Mouse (Mus musculus) skeletal muscle tissue, adult 2 months (tissue): ENCODE measurements at regions not wholly inside any gene's neighbourhood (a gene's known extent, or its start where the extent isn't known, plus 50 kb on each side); places are given as distances from the start of the nearest gene placed in this dataset.
A peak's percentile ranks its signal among the peaks of the same experiment; 100 is the strongest.

Source experiments
- DNase-seq: peaks from one replicate; pipeline ENCODE4 v3.0.0-alpha.2; 2012; ENCODE audit warnings: low read depth, low spot score

DNA sequence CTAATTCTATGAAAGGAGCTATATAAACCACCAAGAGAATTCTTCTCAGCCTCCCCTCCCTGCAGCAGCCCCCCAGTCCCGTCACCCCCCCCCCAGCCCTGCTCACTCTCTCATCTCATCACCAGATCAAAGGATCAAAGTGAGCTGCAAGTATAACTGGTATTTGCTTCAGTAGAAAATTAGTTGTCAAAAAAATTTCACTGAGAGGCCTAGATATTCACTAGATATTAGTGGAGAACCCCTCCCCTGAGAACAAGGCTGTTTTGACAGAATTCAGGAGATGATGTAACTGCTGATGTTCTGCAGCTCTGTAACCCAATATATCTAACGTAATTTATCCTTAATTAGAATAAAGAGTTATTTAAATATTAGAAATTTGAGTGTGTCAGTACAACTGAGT lies 124.2 kb upstream of the Slitrk2 start:
- DNase-seq: no peak

DNA sequence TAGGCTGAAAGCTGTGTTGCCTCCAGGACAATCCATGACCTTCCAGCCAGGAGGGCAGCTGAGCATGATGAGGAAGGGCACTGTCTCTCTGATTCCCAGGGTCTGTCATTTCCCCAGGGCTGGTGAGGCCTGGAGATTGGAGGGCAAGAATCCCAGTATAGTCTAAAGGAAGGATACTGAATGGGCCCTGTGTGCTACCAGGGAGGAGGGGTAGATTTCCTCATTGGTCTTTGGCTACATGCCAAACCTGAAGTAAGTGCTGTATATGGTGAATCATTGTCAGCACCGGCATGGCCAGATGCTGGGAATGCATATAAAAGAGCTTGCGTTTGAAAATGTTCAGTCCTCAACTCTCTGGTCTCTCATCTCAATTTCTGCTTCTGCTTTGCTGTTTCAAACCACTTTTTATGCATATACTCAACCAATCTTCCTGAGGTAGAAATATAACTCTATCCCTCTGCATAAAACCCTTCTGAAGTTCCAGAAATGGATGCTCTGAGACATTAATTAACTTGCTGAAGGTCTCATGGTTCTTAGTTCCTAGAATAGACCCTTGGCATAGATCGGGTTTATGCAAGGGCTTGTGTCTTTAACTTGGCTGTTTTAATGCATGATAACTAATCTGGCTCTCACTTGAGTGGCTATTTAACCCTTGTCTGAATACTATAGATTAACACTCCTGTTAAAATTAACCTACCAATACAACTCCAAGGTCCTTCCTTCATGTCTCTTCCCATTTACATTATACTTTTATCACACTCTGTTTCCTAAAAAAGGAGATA lies 122.1 kb upstream of the Slitrk2 start:
- no peak for DNase-seq

DNA sequence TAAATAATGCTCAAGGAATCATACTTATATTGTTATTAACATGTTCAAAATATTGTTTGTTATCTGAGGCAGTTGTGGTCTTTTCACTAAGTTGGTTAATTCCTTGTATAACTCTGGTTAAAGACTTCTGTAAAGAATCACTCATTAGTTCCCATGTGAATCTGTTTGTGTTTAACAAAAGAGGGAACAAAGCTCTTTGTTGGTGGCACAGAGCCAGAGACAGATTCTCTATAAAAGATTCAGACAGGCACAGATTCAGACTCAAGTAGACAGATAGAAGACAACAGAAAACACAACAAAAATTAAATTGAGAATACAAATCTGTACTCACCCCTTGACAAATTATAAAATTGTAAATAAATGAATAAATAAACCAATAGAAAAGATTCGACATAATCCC lies 120.2 kb upstream of the Slitrk2 start:
- no peak for DNase-seq

DNA sequence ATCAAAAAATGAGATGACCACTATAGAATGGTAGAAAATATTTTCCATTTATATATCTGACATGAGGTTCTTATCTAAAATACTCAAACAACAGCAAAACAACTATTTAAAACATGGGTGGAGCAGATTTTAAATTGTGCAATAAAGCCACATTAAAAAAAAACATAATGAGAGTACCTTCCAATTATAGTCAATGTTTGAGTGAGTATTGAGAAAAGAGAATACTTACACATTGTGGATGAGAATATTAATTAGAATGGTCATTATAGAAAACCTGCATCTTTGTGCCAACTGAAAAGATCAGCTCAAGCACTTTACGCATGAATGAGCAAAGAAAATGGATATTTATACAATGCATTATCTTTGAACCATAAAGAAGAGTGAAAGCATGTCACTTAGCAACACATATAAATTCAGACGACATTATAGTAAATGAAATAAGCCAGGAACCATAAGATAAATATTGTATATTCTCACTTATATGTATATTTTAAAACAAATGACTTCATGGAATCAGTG lies 105.1 kb upstream of the Slitrk2 start:
- DNase-seq: no peak

DNA sequence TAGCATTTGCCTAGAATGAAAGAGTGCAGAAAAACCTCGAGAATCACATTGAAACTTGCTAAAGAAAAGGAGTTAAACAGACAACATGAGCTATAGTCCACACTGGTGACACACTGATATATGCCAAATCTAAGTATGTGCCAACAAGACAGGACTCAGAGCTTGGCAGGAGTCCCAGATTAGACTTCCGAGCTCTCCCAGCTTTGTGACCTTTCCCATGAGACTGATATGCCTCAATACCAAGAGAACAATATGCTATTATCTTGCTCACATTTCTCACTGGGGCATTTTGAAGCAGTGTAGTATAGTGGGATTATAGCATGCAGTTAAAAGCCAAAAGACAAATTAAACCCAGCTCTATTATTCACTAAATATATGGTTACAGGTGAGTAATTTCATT lies 94.6 kb upstream of the Slitrk2 start:
- peak; percentile 0 for DNase-seq
